Mouse (Mus musculus): ENCODE data around the gene Heatr3. TPM values are rescaled to one million over a fixed set of nuclear protein-coding genes. Genes with fewer than 3 reads are reported as not detected.

Gene Heatr3
- polyA plus RNA-seq, 1 experiment from 2014 or later = 44.4 TPM

- Histone ChIP-seq H3K4me2 (no peak overlapping the region), H3K27me3 (replicated peaks) (no peaks in the 10 kb centered on the region), H3K27ac (no peak overlapping the region), H3K4me3 (replicated peaks) (no peak overlapping the region), H3K36me3 (peaks cover 15% of the 10 kb centered on the region), H3K9me3 (no peaks in the 10 kb centered on the region), H3K4me1 (peaks cover 7% of the 10 kb centered on the region; the same call in 1 of the 2 replicates), H3K9ac (no peak overlapping the region)
- 87% methylated on average over 3 of the region's 3 CpGs for WGBS
- no peak for ATAC-seq (ENCODE audit: insufficient read depth, low FRiP score, low read depth)
Measured at GRCm38 (mm10) chr8:88139256-88139655, 1.6 kb downstream of the Heatr3 start.

GRCm38 (mm10) chr8:88141629-88142028, 4.0 kb downstream of the Heatr3 start:
- Histone ChIP-seq H3K27ac (no peak overlapping the region), H3K9me3 (no peaks in the 10 kb centered on the region), H3K27me3 (replicated peaks) (no peaks in the 10 kb centered on the region), H3K9ac (no peak overlapping the region), H3K4me3 (replicated peaks) (no peak overlapping the region), H3K36me3 (peaks cover 10% of the 10 kb centered on the region), H3K4me1 (peaks cover 7% of the 10 kb centered on the region; the same call in 1 of the 2 replicates), H3K4me2 (no peak overlapping the region)
- no peak for ATAC-seq (ENCODE audit: insufficient read depth, low FRiP score, low read depth)
- WGBS = 85% methylated on average over 3 of the region's 3 CpGs

GRCm38 (mm10) chr8:88144041-88144440, 6.4 kb downstream of the Heatr3 start:
- Histone ChIP-seq H3K4me1 (no peaks in the 10 kb centered on the region), H3K9ac (no peak overlapping the region), H3K36me3 (peaks cover 15% of the 10 kb centered on the region), H3K27me3 (replicated peaks) (no peaks in the 10 kb centered on the region), H3K4me3 (replicated peaks) (no peak overlapping the region), H3K9me3 (no peaks in the 10 kb centered on the region), H3K27ac (no peak overlapping the region), H3K4me2 (no peak overlapping the region)
- 81% methylated on average over 5 of the region's 5 CpGs for WGBS
- no peak for ATAC-seq (ENCODE audit: insufficient read depth, low FRiP score, low read depth)

GRCm38 (mm10) chr8:88150910-88151371, 13.3 kb downstream of the Heatr3 start:
- no peak overlapping the region for H3K4me3 ChIP-seq (replicated peaks)
- no peak for ATAC-seq (ENCODE audit: insufficient read depth, low FRiP score, low read depth)
- H3K27ac ChIP-seq = no peak overlapping the region
- 96% methylated on average over 6 of the region's 6 CpGs for WGBS
- H3K36me3 ChIP-seq = 0 out of 2 replicates have a peak, but pooled peaks cover 8% of the 10 kb centered on the region
- H3K9me3 ChIP-seq = no peaks in the 10 kb centered on the region
- no peak overlapping the region for H3K9ac ChIP-seq
- H3K27me3 ChIP-seq (replicated peaks) = no peaks in the 10 kb centered on the region
- H3K4me2 ChIP-seq = no peak overlapping the region
- H3K4me1 ChIP-seq = no peaks in the 10 kb centered on the region

- peaks cover 51% of the 10 kb centered on the region for H3K36me3 ChIP-seq
Measured at GRCm38 (mm10) chr8:88160237-88160995, 22.8 kb downstream of the Heatr3 start.

GRCm38 (mm10) chr8:88161439-88161838, 23.8 kb downstream of the Heatr3 start:
- H3K9me3 ChIP-seq = no peaks in the 10 kb centered on the region
- no peak for ATAC-seq (ENCODE audit: insufficient read depth, low FRiP score, low read depth)
- H3K27me3 ChIP-seq (replicated peaks) = no peaks in the 10 kb centered on the region
- H3K4me3 ChIP-seq (replicated peaks) = no peak overlapping the region
- no peak overlapping the region for H3K27ac ChIP-seq
- H3K9ac ChIP-seq = no peak overlapping the region
- no peak overlapping the region for H3K4me2 ChIP-seq
- H3K36me3 ChIP-seq = peaks cover 54% of the 10 kb centered on the region
- 73% methylated on average over 5 of the region's 5 CpGs for WGBS
- H3K4me1 ChIP-seq = no peaks in the 10 kb centered on the region

More at GRCm38 (mm10) chr8:88160237-88160995, 22.8 kb downstream of the Heatr3 start:
- Histone ChIP-seq H3K4me1 (no peaks in the 10 kb centered on the region), H3K27ac (no peak overlapping the region), H3K4me2 (no peak overlapping the region), H3K9me3 (no peaks in the 10 kb centered on the region), H3K27me3 (replicated peaks) (no peaks in the 10 kb centered on the region), H3K9ac (no peak overlapping the region), H3K4me3 (replicated peaks) (no peak overlapping the region)
- no peak for ATAC-seq (ENCODE audit: insufficient read depth, low FRiP score, low read depth)
- 84% methylated on average over 10 of the region's 10 CpGs for WGBS

- Histone ChIP-seq H3K36me3 (0 out of 2 replicates have a peak, but pooled peaks cover 7% of the 10 kb centered on the region), H3K4me1 (no peaks in the 10 kb centered on the region), H3K9me3 (no peaks in the 10 kb centered on the region), H3K27me3 (replicated peaks) (no peaks in the 10 kb centered on the region), H3K4me3 (replicated peaks) (no peak overlapping the region), H3K4me2 (no peak overlapping the region), H3K27ac (no peak overlapping the region), H3K9ac (no peak overlapping the region)
- 85% methylated on average over 7 of the region's 7 CpGs for WGBS
- no peak for ATAC-seq (ENCODE audit: insufficient read depth, low FRiP score, low read depth)
Measured at GRCm38 (mm10) chr8:88175264-88175663, 37.6 kb downstream of the Heatr3 start.

GRCm38 (mm10) chr8:88177291-88177690, 39.6 kb downstream of the Heatr3 start:
- Histone ChIP-seq H3K36me3 (no peaks in the 10 kb centered on the region), H3K4me1 (no peaks in the 10 kb centered on the region), H3K9ac (no peak overlapping the region), H3K27me3 (replicated peaks) (no peaks in the 10 kb centered on the region), H3K4me3 (replicated peaks) (no peak overlapping the region), H3K4me2 (no peak overlapping the region), H3K9me3 (no peaks in the 10 kb centered on the region), H3K27ac (no peak overlapping the region)
- 79% methylated on average over 8 of the region's 8 CpGs for WGBS
- no peak for ATAC-seq (ENCODE audit: insufficient read depth, low FRiP score, low read depth)

- H3K9me3 ChIP-seq = no peaks in the 10 kb centered on the region
- no peaks in the 10 kb centered on the region for H3K27me3 ChIP-seq (replicated peaks)
- no peak overlapping the region for H3K4me2 ChIP-seq
- H3K36me3 ChIP-seq = no peaks in the 10 kb centered on the region
- no peak overlapping the region for H3K4me3 ChIP-seq (replicated peaks)
- no peaks in the 10 kb centered on the region for H3K4me1 ChIP-seq
- H3K27ac ChIP-seq = no peak overlapping the region
- no peak for ATAC-seq (ENCODE audit: insufficient read depth, low FRiP score, low read depth)
- 82% methylated on average over 2 of the region's 2 CpGs for WGBS
- no peak overlapping the region for H3K9ac ChIP-seq
Measured at GRCm38 (mm10) chr8:88183121-88183520, 45.5 kb downstream of the Heatr3 start.

- Histone ChIP-seq H3K4me2 (no peak overlapping the region), H3K4me1 (no peaks in the 10 kb centered on the region), H3K4me3 (replicated peaks) (no peak overlapping the region), H3K9me3 (no peaks in the 10 kb centered on the region), H3K27ac (no peak overlapping the region), H3K36me3 (no peaks in the 10 kb centered on the region), H3K9ac (no peak overlapping the region), H3K27me3 (replicated peaks) (no peaks in the 10 kb centered on the region)
- WGBS = 89% methylated on average over 1 of the region's 1 CpGs
- no peak for ATAC-seq (ENCODE audit: insufficient read depth, low FRiP score, low read depth)
Measured at GRCm38 (mm10) chr8:88184914-88185313, 47.3 kb downstream of the Heatr3 start.

- ATAC-seq (ENCODE audit: insufficient read depth, low FRiP score, low read depth) = no peak
- 82% methylated on average over 6 of the region's 6 CpGs for WGBS
- no peak overlapping the region for H3K4me3 ChIP-seq (replicated peaks)
- H3K9ac ChIP-seq = no peak overlapping the region
- no peak overlapping the region for H3K27ac ChIP-seq
- no peaks in the 10 kb centered on the region for H3K4me1 ChIP-seq
- H3K36me3 ChIP-seq = no peaks in the 10 kb centered on the region
- H3K4me2 ChIP-seq = no peak overlapping the region
- H3K9me3 ChIP-seq = no peaks in the 10 kb centered on the region
- no peaks in the 10 kb centered on the region for H3K27me3 ChIP-seq (replicated peaks)
Measured at GRCm38 (mm10) chr8:88185716-88186115, 48.1 kb downstream of the Heatr3 start.

GRCm38 (mm10) chr8:88197328-88197727, 59.7 kb downstream of the Heatr3 start:
- Histone ChIP-seq H3K9me3 (no peaks in the 10 kb centered on the region), H3K27me3 (replicated peaks) (no peaks in the 10 kb centered on the region), H3K4me3 (replicated peaks) (no peak overlapping the region), H3K4me1 (peaks cover 14% of the 10 kb centered on the region), H3K9ac (no peak overlapping the region), H3K4me2 (no peak overlapping the region), H3K27ac (no peak overlapping the region), H3K36me3 (no peaks in the 10 kb centered on the region)
- no peak for ATAC-seq (ENCODE audit: insufficient read depth, low FRiP score, low read depth)
- WGBS = 46% methylated on average over 3 of the region's 3 CpGs
